Mouse (Mus musculus): ENCODE results near the gene Gm16368.
"Not testable (repeated sequence)": the region's sequence is repeated elsewhere in the genome, so short reads cannot be mapped to it uniquely, and the experiment has no call there.

Gene Gm16368

DNA sequence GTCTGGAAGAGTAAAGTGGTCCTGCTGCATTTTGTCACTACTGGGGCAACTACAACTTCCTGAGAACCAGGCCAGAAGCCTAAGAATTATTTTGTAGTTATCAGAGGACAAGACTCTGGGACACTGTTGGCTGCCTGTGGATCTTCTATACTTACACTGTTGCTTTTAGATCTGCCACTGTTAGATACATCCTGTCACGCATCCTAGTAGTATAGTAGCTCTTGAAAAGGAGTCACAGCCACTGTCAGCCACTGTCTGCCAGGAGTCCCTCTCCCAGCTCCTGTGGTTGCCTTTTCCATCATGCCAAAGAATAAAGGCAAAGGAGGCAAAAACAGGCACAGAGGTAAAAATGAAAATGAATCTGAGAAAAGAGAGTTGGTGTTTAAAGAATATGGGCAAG, at the start of gene Gm16368:
Gm16368 (plus strand) TSS at position 301 of the 400 bp plus-strand sequence.
- not testable (repeated sequence) for DNase-seq

DNA sequence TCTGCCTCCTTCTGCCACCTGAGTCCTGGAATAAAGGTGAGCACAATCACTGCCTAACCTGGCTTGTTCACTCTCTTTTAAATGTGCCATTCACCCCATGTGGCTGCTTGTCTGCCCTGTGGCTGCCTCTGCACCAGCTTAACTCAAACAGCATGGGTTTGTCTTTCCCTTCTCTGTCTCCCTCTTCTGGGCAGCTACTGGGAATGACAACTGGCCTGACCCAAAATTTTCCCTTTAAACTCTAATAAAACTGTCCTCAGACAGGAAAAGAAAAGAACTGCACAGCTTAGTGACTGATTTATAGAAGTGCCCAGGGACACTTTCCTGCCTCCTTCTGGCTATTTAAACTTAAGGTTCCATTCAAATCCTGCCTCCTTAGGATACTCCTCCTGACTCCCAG, 44.4 kb upstream of the Gm16368 start:
- not testable (repeated sequence) for DNase-seq

- not testable (repeated sequence) for DNase-seq
These were observed 43.8 kb upstream of the Gm16368 start for GRCm38 (mm10) chr12:88039703-88040102.

- DNase-seq: not testable (repeated sequence)
These were observed 38.3 kb upstream of the Gm16368 start for GRCm38 (mm10) chr12:88045226-88045625.
